Mouse (Mus musculus) B cell, adult 62 days (primary cell): ENCODE measurements around the gene Olfr1053. TPM values are rescaled to one million over a fixed set of nuclear protein-coding genes. Genes with fewer than 3 reads are reported as not detected.

ENCODE experiments used
- total RNA-seq: library from RNA; stranded (reverse); gene quantifications from 4 replicates; pipeline ENCODE4 v1.2.4, GENCODE M21; 2023

Gene Olfr1053
- total RNA-seq, result not detected in 4 replicates

DNA sequence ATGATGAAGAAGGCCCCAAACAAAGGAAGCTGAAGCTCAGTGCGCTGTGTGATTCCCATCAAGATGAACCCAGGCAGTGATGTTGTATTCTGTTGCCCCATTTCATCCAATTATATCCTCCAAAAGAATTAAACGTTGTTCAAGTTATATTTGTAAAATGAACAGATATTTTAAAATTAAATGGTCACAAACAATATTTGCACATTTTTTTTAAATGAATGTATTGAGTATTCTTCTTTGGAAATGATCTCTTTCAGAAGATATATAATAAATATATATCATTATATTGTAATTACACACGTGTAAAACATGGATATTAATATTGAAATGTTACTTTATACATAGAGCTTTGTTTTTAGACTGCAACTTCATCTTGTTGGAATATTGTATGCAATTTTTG lies at the start of gene Olfr1053:
Gene Olfr1053 (minus strand): TSS at position 101 of the 400 bp plus-strand sequence.

DNA sequence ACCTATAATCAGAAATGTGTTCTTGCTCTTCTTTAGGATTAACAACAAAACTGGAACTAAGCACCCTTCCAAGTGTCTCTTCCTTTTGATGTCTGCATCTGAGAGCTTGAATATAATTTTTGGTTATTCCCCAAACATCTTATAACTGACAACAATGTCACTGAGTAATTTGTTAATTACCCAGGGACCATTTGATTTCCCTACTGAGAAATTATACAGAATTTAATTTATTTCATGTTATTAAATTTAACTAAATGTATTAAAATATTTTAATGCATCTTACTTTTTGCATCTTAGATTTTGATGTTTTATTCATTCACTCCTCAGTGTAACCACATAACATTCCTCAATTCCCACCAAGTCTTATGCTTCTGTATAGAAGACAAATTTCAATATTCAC lies 47.3 kb upstream of the Olfr1053 start, which contains the start of gene Olfr1056:
Gene Olfr1056 (minus strand): TSS at position 101 of the 400 bp plus-strand sequence.

DNA sequence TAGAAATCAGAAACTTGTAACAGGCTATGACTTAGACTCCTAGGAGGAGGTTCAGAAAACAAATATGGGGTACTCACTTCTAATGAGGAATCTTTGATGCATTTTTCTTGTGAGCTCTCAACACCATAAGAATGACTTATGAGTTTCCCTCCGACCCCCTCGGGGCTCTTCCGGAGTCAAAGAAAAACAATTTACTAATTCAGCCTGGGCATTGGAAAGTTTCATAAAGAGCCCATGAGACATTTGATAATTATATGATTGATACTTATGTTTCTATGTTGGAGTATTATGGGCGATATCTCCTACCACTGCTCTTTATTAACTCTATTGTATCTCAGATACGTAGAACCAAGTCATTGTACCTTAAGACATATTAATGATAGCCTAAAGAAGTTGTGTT lies 35.1 kb upstream of the Olfr1053 start, which contains the start of gene Olfr1055:
Gene Olfr1055 (minus strand): TSS at position 101 of the 400 bp plus-strand sequence.

DNA sequence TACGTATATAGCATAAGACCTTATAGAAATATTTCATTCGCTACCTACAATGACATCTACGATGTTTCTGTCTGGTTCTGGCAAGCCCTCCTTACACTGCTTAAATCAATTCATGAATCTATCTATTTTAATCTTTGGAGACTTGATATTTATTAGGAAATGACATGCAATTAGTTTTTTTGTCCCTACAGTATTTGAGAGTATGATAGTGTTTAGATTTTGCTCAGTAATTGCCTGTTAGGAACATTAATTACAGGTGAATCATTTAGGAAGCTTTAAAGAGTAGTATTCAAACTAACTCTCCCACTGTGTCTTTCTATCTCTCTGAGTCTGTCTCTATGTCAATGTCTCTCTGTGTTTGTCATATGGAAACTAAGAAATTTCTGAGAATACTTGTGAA lies 20.2 kb upstream of the Olfr1053 start, which contains the start of gene Olfr1054:
Gene Olfr1054 (minus strand): TSS at position 101 of the 400 bp plus-strand sequence.

DNA sequence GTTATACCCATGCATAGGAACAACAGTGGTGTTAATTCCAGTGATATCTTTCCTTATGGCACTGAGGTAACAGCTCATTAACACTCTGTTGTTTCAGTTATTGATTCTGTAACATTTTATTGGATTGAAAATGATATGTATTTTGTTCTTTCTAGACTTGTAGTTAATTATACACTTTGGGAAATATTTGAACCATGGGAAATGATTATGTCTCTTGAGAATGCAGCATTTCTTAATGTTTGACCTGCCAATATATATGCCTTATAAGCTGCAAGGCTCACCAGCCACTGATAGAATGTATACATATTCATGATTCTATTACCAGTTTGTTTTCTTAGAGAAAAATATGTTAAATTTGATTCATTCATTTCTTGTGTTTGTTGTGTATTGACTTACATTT lies 22.9 kb downstream of the Olfr1053 start, which contains the start of gene Olfr1052:
Gene Olfr1052 (plus strand): TSS at position 301 of the 400 bp plus-strand sequence.

DNA sequence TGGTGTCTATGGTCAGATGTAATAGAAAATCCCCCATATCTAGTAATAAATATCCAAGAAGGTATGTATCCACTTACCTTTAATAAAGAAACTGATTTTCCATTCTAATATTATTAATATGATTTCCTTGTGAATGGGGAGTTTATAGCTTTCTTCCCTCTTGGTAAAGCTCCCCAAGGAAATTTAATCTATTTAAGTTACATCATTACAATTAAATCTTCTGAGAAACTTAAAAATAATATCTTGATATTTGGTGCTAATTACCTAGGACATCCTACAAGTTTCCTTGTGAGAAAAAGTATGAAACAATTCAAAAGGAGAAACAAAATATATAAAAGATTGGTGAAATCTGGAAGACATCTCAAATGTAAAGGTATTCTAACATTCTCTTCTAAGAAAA lies 36.1 kb downstream of the Olfr1053 start, which contains the start of gene Olfr1051:
Gene Olfr1051 (minus strand): TSS at position 101 of the 400 bp plus-strand sequence.

Other genes starting within 250 kb of the Olfr1053 start
- not detected in 4 replicates for gene Olfr1036, start 241.3 kb downstream of the Olfr1053 start, total RNA-seq
- not detected in 4 replicates for gene Olfr1037, start 227.9 kb downstream of the Olfr1053 start, total RNA-seq
- not detected in 4 replicates for gene Olfr1039, start 179.4 kb downstream of the Olfr1053 start, total RNA-seq
- not detected in 4 replicates for gene Olfr1040, start 168.6 kb downstream of the Olfr1053 start, total RNA-seq
- not detected in 4 replicates for gene Olfr1042, start 153.4 kb downstream of the Olfr1053 start, total RNA-seq
- not detected in 4 replicates for gene Olfr1043, start 147.8 kb downstream of the Olfr1053 start, total RNA-seq
- not detected in 4 replicates for gene Olfr1044, start 137.5 kb downstream of the Olfr1053 start, total RNA-seq
- not detected in 4 replicates for gene Olfr52, start 129.6 kb downstream of the Olfr1053 start, total RNA-seq
- not detected in 4 replicates for gene Olfr1045, start 112.3 kb downstream of the Olfr1053 start, total RNA-seq
- not detected in 4 replicates for gene Olfr1046, start 96.0 kb downstream of the Olfr1053 start, total RNA-seq
- not detected in 4 replicates for gene Olfr1047, start 83.9 kb downstream of the Olfr1053 start, total RNA-seq
- not detected in 4 replicates for gene Olfr1048, start 75.0 kb downstream of the Olfr1053 start, total RNA-seq
- not detected in 4 replicates for gene Olfr1049, start 57.0 kb downstream of the Olfr1053 start, total RNA-seq
- gene Olfr1051, start 36.2 kb downstream of the Olfr1053 start, total RNA-seq, result not detected in 4 replicates
- gene Olfr1052, start 22.8 kb downstream of the Olfr1053 start, total RNA-seq, result not detected in 4 replicates
- gene Olfr1054, start 20.1 kb upstream of the Olfr1053 start, total RNA-seq, result not detected in 4 replicates
- gene Olfr1055, start 35.0 kb upstream of the Olfr1053 start, total RNA-seq, result not detected in 4 replicates
- not detected in 4 replicates for gene Olfr1056, start 47.2 kb upstream of the Olfr1053 start, total RNA-seq
- gene Olfr1057, start 63.1 kb upstream of the Olfr1053 start, total RNA-seq, result not detected in 4 replicates
- gene Olfr1058, start 73.3 kb upstream of the Olfr1053 start, total RNA-seq, result not detected in 4 replicates
- gene Olfr1061, start 98.8 kb upstream of the Olfr1053 start, total RNA-seq, result not detected in 4 replicates
- gene Olfr1062, start 111.5 kb upstream of the Olfr1053 start, total RNA-seq, result not detected in 4 replicates
- not detected in 4 replicates for gene Olfr1065, start 135.3 kb upstream of the Olfr1053 start, total RNA-seq
- gene Olfr1066, start 141.0 kb upstream of the Olfr1053 start, total RNA-seq, result not detected in 4 replicates
- not detected in 4 replicates for gene Olfr228, start 172.1 kb upstream of the Olfr1053 start, total RNA-seq
- gene Olfr1076, start 193.2 kb upstream of the Olfr1053 start, total RNA-seq, result not detected in 4 replicates
- not detected in 4 replicates for gene Olfr1079, start 227.2 kb upstream of the Olfr1053 start, total RNA-seq
- not detected in 4 replicates for gene Olfr1080, start 243.0 kb upstream of the Olfr1053 start, total RNA-seq